Mouse (Mus musculus) adrenal gland, postnatal 4 days (tissue): ENCODE data around the gene Icmt. TPM values are rescaled to one million over a fixed set of nuclear protein-coding genes. Genes with fewer than 3 reads are reported as not detected.

Experiments
- DNase-seq, 2 experiments: peaks; one replicate each; pipeline ENCODE4 v3.0.0; 2021 to 2022; ENCODE audit warnings: low spot score in 2 of 2, mixed read lengths in 2 of 2
- total RNA-seq, 2 experiments: library from RNA; stranded (reverse); gene quantifications; 2 replicates each; pipeline ENCODE4 v1.2.3; 2021

Icmt gene
- total RNA-seq, 2 experiments from 2014 or later: 35.4 to 35.5 TPM

DNA sequence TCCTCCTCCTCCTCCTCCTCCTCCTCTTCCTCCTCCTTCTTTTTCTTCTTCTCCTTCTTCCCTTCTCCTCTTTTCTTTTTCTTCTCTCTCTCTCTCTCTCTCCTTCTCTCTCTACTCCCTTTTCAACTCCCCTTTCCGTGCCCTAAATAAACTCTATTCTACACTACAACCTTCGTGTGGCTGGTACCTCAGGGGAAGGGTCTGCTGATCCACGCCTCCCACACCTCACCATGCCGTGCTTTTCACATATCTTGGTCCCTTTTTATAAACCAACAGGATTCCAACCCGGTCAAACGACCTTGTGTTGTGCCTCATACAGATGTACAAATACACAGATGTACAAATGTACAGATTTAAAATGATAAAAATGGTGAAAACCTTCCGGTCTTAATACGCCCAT lies 656 bp upstream of the Icmt start:
- DNase-seq: no peak

DNA sequence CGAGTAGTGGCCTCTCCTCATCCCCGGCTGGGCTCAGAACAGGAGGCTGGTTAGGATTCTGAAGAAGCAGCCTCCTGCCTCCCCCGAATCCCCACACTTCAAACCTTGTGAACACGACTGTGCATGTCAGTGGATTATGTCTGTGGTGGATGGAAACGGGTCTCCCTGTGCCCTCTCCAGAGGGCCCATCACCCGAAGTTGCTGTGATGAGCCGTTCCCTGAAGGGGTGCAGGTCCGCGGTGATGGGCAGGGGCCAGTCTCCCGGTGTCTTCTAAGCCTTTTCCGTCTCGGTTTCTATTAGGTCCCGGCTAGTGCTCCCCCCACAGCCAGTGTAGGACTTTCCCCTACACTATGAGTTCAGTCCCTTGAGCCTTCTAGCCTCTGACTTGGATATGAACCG lies 1.8 kb downstream of the Icmt start:
- DNase-seq: no peak

GRCm38 (mm10) chr4:152300375-152300774 lies 3.3 kb downstream of the Icmt start:
- DNase-seq: no peak

DNA sequence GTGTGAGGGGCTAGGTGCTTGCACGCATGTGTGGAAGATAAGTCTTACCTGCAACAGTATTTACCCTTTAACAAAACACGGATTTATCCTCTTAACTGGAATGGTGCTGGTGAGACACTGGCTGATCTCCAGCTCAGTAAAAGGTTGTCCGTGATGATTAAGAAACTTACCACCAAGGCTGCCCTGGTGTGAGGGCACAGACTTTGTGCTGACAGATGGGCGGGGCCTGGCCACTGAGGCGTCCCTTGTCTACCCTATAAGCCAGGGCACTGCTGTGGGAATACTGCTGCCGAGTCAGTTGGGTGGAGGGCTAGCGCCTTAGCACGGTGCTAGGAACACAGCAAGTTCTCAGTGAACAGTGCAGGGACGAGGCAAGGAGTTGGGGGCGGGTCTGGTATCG lies 5.0 kb downstream of the Icmt start:
- no peak for DNase-seq

- no peak for DNase-seq
Observed at GRCm38 (mm10) chr4:152303172-152303571, 6.1 kb downstream of the Icmt start.

- no peak for DNase-seq
Observed at GRCm38 (mm10) chr4:152304685-152305084, 7.7 kb downstream of the Icmt start.

GRCm38 (mm10) chr4:152305991-152306390 lies 9.0 kb downstream of the Icmt start:
- DNase-seq: no peak

DNA sequence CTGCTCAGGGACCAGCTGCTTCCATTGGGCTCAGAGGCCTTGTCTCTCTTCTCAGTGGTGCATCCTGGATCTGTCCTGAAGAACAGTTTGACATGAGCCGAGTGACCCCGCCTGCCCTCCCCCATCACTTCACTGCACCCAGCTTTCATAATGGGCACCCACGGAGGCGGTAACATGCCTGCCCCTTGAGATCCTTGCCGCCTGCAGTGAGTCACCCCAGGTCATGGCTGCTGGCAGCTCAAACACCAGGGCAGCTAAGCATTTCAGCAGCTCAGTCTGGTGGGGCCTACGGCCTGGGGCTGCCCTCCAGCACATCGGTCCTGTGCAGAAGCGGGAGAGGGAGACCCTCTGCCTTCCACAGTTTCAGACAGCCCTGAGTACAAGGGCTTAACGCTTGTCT lies 10.5 kb downstream of the Icmt start:
- no peak for DNase-seq

DNA sequence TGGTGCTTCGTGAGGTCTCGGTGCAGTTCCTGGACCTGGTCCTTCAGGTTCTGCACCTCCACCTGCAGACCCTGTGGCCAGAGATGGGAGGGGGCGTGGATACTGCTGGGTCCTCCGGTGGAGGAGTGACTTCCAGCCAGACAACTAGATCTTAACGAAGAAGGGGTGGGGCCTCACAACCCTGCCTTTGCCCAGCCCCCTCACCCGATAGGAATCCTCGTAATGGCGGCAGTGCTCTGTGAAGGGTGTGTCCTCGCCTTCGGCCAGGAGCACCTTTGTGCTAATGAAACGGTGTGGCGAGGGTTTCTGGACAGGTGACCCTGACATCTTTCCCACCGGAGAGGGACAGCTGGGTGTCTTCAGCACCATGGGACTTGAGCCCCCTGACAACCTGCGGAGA lies 15.2 kb downstream of the Icmt start:
- no peak for DNase-seq

GRCm38 (mm10) chr4:152313211-152313632 lies 16.2 kb downstream of the Icmt start:
- DNase-seq: no peak

- no peak for DNase-seq
Observed at GRCm38 (mm10) chr4:152313934-152314333, 16.9 kb downstream of the Icmt start.

DNA sequence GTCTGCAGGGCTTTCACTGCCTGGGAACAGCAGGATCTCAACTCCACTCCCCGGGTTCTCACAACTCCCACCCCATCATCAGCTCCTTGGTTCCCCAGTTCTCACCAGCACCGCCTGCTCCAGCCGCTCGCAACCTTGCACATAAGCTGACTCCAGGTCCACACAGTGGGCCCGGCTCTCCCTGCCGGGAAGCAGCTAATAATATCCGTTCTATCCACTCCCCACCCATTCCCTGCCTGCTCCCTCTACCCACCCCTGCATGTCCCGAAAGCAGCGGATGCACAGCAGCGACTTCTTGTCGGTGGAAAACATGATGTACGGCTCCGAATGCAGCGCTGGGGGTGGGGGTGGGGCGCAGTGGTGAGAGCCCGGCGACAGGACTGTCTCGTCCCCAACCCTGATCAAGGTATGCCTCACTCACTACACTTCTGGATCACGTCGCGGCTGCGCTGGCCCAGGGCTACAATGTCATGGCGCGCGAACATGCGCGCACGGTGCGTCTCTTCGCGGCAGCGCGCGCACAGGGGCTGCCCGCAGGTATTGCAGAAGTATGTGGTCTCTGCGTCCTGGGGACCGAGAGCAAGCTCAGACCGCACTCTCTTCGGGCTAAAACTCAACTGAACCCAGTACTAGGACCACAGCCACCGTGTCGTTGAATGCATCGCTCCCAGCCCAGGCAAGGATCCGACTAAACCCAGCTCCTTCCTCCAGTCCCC lies 18.6 kb downstream of the Icmt start:
- no peak for DNase-seq

GRCm38 (mm10) chr4:152317631-152318033 lies 20.6 kb downstream of the Icmt start:
- no peak for DNase-seq

DNA sequence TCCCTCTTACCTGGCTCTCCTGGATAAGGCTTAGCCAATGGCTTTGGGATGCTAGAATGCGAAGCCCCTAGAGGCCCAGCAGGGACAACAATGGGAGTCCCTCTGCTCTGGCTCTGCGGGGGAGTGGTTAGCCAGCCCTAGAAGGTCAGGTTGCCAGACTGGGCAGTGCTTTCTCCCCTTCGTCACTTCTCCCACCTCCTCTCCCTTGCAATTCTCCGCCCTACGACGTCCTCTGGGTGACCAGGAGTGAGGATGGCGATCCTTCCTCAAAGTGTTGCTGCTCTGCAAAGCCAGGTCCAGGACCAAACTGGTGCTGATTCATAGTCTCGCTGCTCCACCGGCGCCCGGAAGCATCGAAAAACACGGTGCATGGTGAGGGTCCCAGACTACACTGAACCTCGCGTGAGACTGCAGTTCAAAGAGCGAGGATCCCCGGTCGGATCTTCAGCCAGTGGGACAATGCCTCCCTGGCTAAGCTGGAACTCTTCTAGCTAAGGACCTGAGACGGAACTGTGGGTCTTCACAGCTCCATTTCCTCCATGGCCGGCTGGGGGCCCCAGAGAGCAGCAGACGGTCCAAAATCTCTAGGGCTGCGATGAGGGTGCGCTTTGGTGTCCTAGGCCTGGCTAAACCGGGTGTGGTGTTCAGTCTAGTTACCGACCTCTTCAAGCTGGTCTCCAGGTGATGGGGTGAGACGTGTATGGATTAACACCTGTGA lies 21.6 kb downstream of the Icmt start, which contains the start of gene Rnf207:
TSS of gene Rnf207 (minus strand) at position 477 of the 718 bp plus-strand sequence.
- DNase-seq: peak in 1 of 2 experiments; percentile 33

- DNase-seq: no peak
Observed at GRCm38 (mm10) chr4:152321464-152321863, 24.4 kb downstream of the Icmt start.

GRCm38 (mm10) chr4:152324641-152325562 lies 27.9 kb downstream of the Icmt start:
- DNase-seq: no peak

GRCm38 (mm10) chr4:152325574-152326411 lies 28.8 kb downstream of the Icmt start, which contains the start of gene Rpl22:
Rpl22 (plus strand) TSS chr4:152325742.
- peak; percentile 62 to 79 for DNase-seq

GRCm38 (mm10) chr4:152326543-152326942 lies 29.5 kb downstream of the Icmt start:
- DNase-seq: no peak

DNA sequence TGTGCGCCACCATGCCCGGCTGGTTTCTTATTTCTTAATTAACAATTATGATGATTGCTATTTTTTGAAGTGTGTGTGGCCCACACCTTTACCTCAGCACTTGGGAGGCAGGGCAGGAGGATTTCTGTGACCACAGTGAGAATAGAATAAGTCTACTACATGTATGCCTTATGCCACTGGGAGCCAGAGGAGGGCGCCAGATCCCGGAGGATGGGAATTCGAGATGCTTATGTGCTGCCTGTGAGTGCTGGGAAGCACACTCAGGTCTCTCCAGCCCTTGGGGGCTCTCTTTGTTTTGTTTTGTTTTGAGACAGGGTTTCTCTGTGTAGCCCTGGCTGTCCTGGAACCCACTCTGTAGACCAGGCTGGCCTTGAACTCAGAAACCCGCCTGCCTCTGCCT lies 31.7 kb downstream of the Icmt start:
- DNase-seq: no peak

DNA sequence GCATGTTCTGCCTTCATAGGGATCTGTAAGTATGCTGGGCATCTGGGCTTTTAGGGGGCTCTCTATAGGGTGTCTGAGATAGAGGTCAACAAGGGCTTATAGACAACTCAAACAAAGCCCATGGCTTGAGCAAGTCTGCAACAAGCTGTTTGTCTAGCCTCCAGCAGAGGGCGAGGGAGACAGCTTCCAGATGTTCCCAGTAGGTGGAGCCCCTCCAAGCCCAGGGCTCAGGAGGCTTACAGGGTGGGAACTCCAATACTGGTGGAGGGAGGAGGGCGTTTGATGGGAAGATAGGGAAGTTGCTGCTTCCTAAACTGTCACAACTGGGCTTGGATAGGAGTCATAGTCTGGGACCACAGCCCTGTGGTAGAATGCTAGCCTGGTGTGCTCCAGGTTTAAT lies 35.9 kb downstream of the Icmt start:
- DNase-seq: peak; percentile 22 to 52

- no peak for DNase-seq
Observed at GRCm38 (mm10) chr4:152333587-152333986, 36.6 kb downstream of the Icmt start.
